Comparison of ENCODE assay signal across 8 mouse cellular contexts in genomic region chr9:65884564-65885315, GRCm38 (mm10). TPM values are rescaled to one million over a fixed set of nuclear protein-coding genes. Genes with fewer than 3 reads are reported as not detected.
A peak's percentile ranks its signal among the peaks of the same experiment; 100 is the strongest.
DNase-seq lines count a peak whose midpoint lies in the region; ATAC-seq and TF ChIP-seq lines count a peak whose summit lies in the region.

No protein-coding gene starts in this region.

- peak; percentile 93 for ATAC-seq in forebrain, embryonic 15.5 days (replicated peaks)
- peak; percentile 97 for ATAC-seq in lung, embryonic 15.5 days (ENCODE audit: borderline replicate concordance, extremely low read depth, low FRiP score, low TSS enrichment)

- peak overlapping the region; percentile 85 for H3K9ac ChIP-seq in ES-E14 (ENCODE audit: insufficient read depth, low read depth, low read length, poor library complexity, severe bottlenecking)
- H3K9ac ChIP-seq in forebrain, embryonic 15.5 days (replicated peaks): peak overlapping the region; percentile 54
- H3K9ac ChIP-seq in lung, embryonic 15.5 days: peak overlapping the region; percentile 65

- H3K36me3 ChIP-seq in ES-E14 (ENCODE audit: control insufficient read depth, insufficient read depth, low read length, poor library complexity, severe bottlenecking): no peaks in the 10 kb centered on the region
- no peaks in the 10 kb centered on the region for H3K36me3 ChIP-seq in forebrain, embryonic 15.5 days
- peaks cover 6% of the 10 kb centered on the region for H3K36me3 ChIP-seq in lung, embryonic 15.5 days

- intact Hi-C loops in heart, postnatal 36 days (cut with DNase I): loop anchor here (2.0 kb wide), 1 partner anchor 24 kb away; the partner anchor contains the start of genes Csnk1g1 and Trip4

- under 1% methylated on average over 37 of the region's 37 CpGs for WGBS in forebrain, embryonic 15.5 days
- under 1% methylated on average over 37 of the region's 37 CpGs for WGBS in lung, embryonic 15.5 days

- no peaks in the 10 kb centered on the region; a peak in 1 of 4 replicates for H3K4me1 ChIP-seq in ES-E14 (ENCODE audit: control insufficient read depth in 2 of 2, insufficient read depth in 2 of 2, low read length in 2 of 2, poor library complexity in 1 of 2)
- peaks cover 14% of the 10 kb centered on the region for H3K4me1 ChIP-seq in forebrain, embryonic 15.5 days
- peaks cover 12% of the 10 kb centered on the region; the same call in 1 of the 2 replicates for H3K4me1 ChIP-seq in lung, embryonic 15.5 days

- no peak overlapping the region for H3K27ac ChIP-seq in ES-E14 (ENCODE audit: insufficient read depth, low read depth, low read length, poor library complexity, severe bottlenecking)
- H3K27ac ChIP-seq in forebrain, embryonic 15.5 days (replicated peaks): peak overlapping the region; percentile 67
- peak overlapping the region; percentile 83 for H3K27ac ChIP-seq in lung, embryonic 15.5 days

- no peaks in the 10 kb centered on the region for H3K9me3 ChIP-seq in ES-E14 (ENCODE audit: control insufficient read depth, insufficient read depth, low read depth, low read length)
- no peaks in the 10 kb centered on the region for H3K9me3 ChIP-seq in forebrain, embryonic 15.5 days
- no peaks in the 10 kb centered on the region for H3K9me3 ChIP-seq in lung, embryonic 15.5 days

- in situ Hi-C loops in ES-E14 (cut with MboI; ENCODE audit: low sequenced_read_pairs in 2 of 2, unreplicated experiment in 2 of 2): no loop called here

- H3K27me3 ChIP-seq in forebrain, embryonic 15.5 days: no peaks in the 10 kb centered on the region
- no peaks in the 10 kb centered on the region for H3K27me3 ChIP-seq in lung, embryonic 15.5 days

- H3K4me3 ChIP-seq in ES-E14 (ENCODE audit: insufficient read depth in 1 of 2, low read depth in 1 of 2, low read length in 2 of 2, poor library complexity in 1 of 2, severe bottlenecking in 1 of 2): peak overlapping the region; percentile 76 to 87
- H3K4me3 ChIP-seq in forebrain, embryonic 15.5 days: peak overlapping the region; percentile 55
- peak overlapping the region; percentile 58 for H3K4me3 ChIP-seq in lung, embryonic 15.5 days

- DNase-seq in ES-E14 (ENCODE audit: low read depth, low spot score): peak; percentile 80
- DNase-seq in cerebellum, adult 11-12 months: peak; percentile 85
- peak; percentile 90 to 91 for DNase-seq in heart, postnatal 36 days
- DNase-seq in layer of hippocampus, adult 8-10 months (ENCODE audit: low spot score in 2 of 2): peak; percentile 79 to 85
- DNase-seq in ovary, adult 18-20 months (ENCODE audit: low spot score): peak; percentile 82
- DNase-seq in thymus, postnatal 0 days (ENCODE audit: low spot score): peak; percentile 89

- H3K4me2 ChIP-seq in forebrain, embryonic 15.5 days (replicated peaks): peak overlapping the region; percentile 61
- H3K4me2 ChIP-seq in lung, embryonic 15.5 days: peak overlapping the region; percentile 74

TF ChIP-seq in ES-E14, 5 proteins besides CTCF, POLR2A, EP300 and RAD21:
- TF ChIP-seq ZNF384 (IDR thresholded peaks at IDR 0.05; ENCODE audit: low read depth, low read length): no peak
- peak; percentile 90 for TF ChIP-seq HCFC1 (IDR thresholded peaks at IDR 0.05; ENCODE audit: borderline replicate concordance, insufficient read depth, low read length)
- TF ChIP-seq CHD2 (IDR thresholded peaks at IDR 0.05; ENCODE audit: low read depth, low read length): peak; percentile 48; the same call in 1 of the 2 replicates
- no peak for TF ChIP-seq ZC3H11A (IDR thresholded peaks at IDR 0.05; ENCODE audit: borderline replicate concordance, low read depth, low read length)
- TF ChIP-seq MAFK (IDR thresholded peaks at IDR 0.05; ENCODE audit: insufficient read depth, low read depth, low read length): no peak

RNA-seq across cellular contexts. Expression of gene Pclaf, which starts 5.3 kb away (rescaled TPM):
- 33.7 and 36.7 TPM in 2 replicates for total RNA-seq in ES-E14 (2012; rRNA removed)
- 81.0 and 86.0 TPM in 2 replicates for polyA plus RNA-seq in forebrain, embryonic 15.5 days (2015; fragmentation: Nextera tagmentation; extraction: Ambion mirVana)
- under 1 TPM; 0.69 to 0.76 TPM for total RNA-seq in heart, postnatal 36 days (2021)
- total RNA-seq in layer of hippocampus, adult 8-10 months (2022): under 1 TPM in 2 of 4 experiments, not detected in 2; 0.19 to 0.40 TPM
- polyA plus RNA-seq in lung, embryonic 15.5 days (2015; fragmentation: Nextera tagmentation; extraction: Ambion mirVana): 258 and 259 TPM in 2 replicates
- 317 and 358 TPM in 2 replicates for polyA plus RNA-seq in thymus, postnatal 0 days (2015; fragmentation: Nextera tagmentation; extraction: Ambion mirVana)

RNA-seq across cellular contexts. Expression of gene Trip4, which starts 23.9 kb away (rescaled TPM):
- total RNA-seq in ES-E14 (2012; rRNA removed): 13.5 and 18.6 TPM in 2 replicates
- polyA plus RNA-seq in forebrain, embryonic 15.5 days (2015; fragmentation: Nextera tagmentation; extraction: Ambion mirVana): 26.6 and 27.4 TPM in 2 replicates
- 10 to 100 TPM; 17.1 to 18.8 TPM for total RNA-seq in heart, postnatal 36 days (2021)
- total RNA-seq in layer of hippocampus, adult 8-10 months (2022): 10 to 100 TPM; 35.8 to 46.8 (median 39.0) TPM
- 31.5 and 32.3 TPM in 2 replicates for polyA plus RNA-seq in lung, embryonic 15.5 days (2015; fragmentation: Nextera tagmentation; extraction: Ambion mirVana)
- polyA plus RNA-seq in thymus, postnatal 0 days (2015; fragmentation: Nextera tagmentation; extraction: Ambion mirVana): 20.8 and 22.7 TPM in 2 replicates

RNA-seq across cellular contexts. Expression of gene Csnk1g1, which starts 24.0 kb away (rescaled TPM):
- total RNA-seq in ES-E14 (2012; rRNA removed): 23.5 and 25.4 TPM in 2 replicates
- polyA plus RNA-seq in forebrain, embryonic 15.5 days (2015; fragmentation: Nextera tagmentation; extraction: Ambion mirVana): 22.8 and 23.4 TPM in 2 replicates
- 10 to 100 TPM in 1 of 2 experiments, 1 to 10 TPM in 1; 8.6 to 12.0 TPM for total RNA-seq in heart, postnatal 36 days (2021)
- 10 to 100 TPM; 39.9 to 54.2 (median 46.0) TPM for total RNA-seq in layer of hippocampus, adult 8-10 months (2022)
- polyA plus RNA-seq in lung, embryonic 15.5 days (2015; fragmentation: Nextera tagmentation; extraction: Ambion mirVana): 13.6 and 14.7 TPM in 2 replicates
- polyA plus RNA-seq in thymus, postnatal 0 days (2015; fragmentation: Nextera tagmentation; extraction: Ambion mirVana): 10.5 and 14.6 TPM in 2 replicates

RNA-seq across cellular contexts. Expression of gene Zfp609, which starts 57.4 kb away (rescaled TPM):
- 8.7 and 9.9 TPM in 2 replicates for total RNA-seq in ES-E14 (2012; rRNA removed)
- 8.9 and 10.1 TPM in 2 replicates for polyA plus RNA-seq in forebrain, embryonic 15.5 days (2015; fragmentation: Nextera tagmentation; extraction: Ambion mirVana)
- 10 to 100 TPM; 22.6 to 25.3 TPM for total RNA-seq in heart, postnatal 36 days (2021)
- 10 to 100 TPM; 44.8 to 56.2 (median 50.2) TPM for total RNA-seq in layer of hippocampus, adult 8-10 months (2022)
- 6.2 and 6.4 TPM in 2 replicates for polyA plus RNA-seq in lung, embryonic 15.5 days (2015; fragmentation: Nextera tagmentation; extraction: Ambion mirVana)
- polyA plus RNA-seq in thymus, postnatal 0 days (2015; fragmentation: Nextera tagmentation; extraction: Ambion mirVana): 1.6 and 2.0 TPM in 2 replicates

Comparison
In these comparisons a context has a peak if more than half of its experiments do, and no peak if none do; other contexts are left out.
1. RNA of gene Pclaf, which starts 5.3 kb away (total RNA-seq): 33.7 to 36.7 TPM in ES-E14; 0.69 to 0.76 TPM in heart, postnatal 36 days and 0.19 to 0.40 TPM in layer of hippocampus, adult 8-10 months; every median in the first group is over 10 times any median in the second.
2. Peak in every context shown above with its lines, with median percentiles within 50 percentile points of each other: DNase-seq, H3K4me3 ChIP-seq and H3K9ac ChIP-seq.